Mouse (Mus musculus) lung, adult 2 months (tissue): ENCODE measurements around the gene Krt39. TPM values are rescaled to one million over a fixed set of nuclear protein-coding genes. Genes with fewer than 3 reads are reported as not detected.

Experiments
- DNase-seq: peaks from one replicate; pipeline ENCODE4 v3.0.0; 2022
- H3K4me1 ChIP-seq: fragments of 200-500 bp; 2 replicates; pipeline ENCODE4 v1.6.1; 2011; ENCODE audit warnings: low read length; ENCODE audit not compliant: control insufficient read depth, insufficient read depth
- H3K4me3 ChIP-seq: fragments of 200-500 bp; replicated peaks from 2 replicates; pipeline ENCODE3; 2011; ENCODE audit warnings: low read depth, mild to moderate bottlenecking, control low read depth, low read length; ENCODE audit errors: extremely low read depth
- CTCF ChIP-seq: fragments of 200-500 bp; IDR thresholded peaks from 2 replicates; pipeline ENCODE4 v1.5.1; 2011; ENCODE audit warnings: mild to moderate bottlenecking, low read length, control low read depth; ENCODE audit not compliant: insufficient read depth
- POLR2A ChIP-seq: fragments of 200-500 bp; IDR thresholded peaks from 2 replicates; pipeline ENCODE4 v1.6.1; 2011; ENCODE audit warnings: low read depth, mild to moderate bottlenecking, control low read depth, low read length, borderline replicate concordance; ENCODE audit errors: extremely low read depth
- WGBS: fragments of 180-500 bp; shearing (Covaris S2); methylation state at CpG from one replicate; pipeline ENCODE4 v1.1.7; 2018; 5-methylcytosine and 5-hydroxymethylcytosine counted together
- polyA plus RNA-seq: library from polyadenylated mRNA; depleted of rRNA; stranded (reverse); fragments of >200 nt; gene quantifications from 2 replicates; pipeline ENCODE4 v1.2.3, GENCODE M21; 2012; rRNA removed

Krt39 gene
- polyA plus RNA-seq, result not detected in 2 replicates

DNA sequence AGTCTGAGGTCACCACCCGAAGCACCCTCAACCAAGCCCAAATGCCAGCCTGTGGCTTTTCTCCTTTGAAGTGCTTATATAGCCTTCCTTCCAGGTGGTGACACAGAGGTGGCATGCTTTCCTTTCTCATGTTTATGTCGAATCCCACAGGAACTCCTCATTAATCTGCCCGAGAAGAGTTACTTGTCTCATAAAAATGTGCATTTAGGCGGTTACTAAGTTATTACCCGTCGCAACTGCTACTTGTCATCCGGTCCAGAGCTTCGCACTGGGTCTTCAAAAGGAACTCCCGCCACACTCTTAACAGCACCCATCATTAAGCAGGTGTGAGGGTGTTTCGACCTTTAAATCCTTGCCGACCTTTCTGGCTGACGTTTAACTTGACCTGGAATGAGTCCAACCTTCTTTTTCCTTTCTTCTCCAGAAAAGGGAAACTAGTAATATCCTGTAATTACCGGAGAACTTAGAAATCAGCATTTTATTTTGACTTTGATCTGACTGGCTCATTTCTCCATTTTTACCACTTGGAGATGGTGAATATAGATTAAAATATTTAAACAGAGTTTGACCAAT is at the start of gene Krt39:
Krt39 (minus strand) TSS at position 51 of the 573 bp plus-strand sequence.
- TF ChIP-seq CTCF (no peak), POLR2A (no peak)
- no peak within 1 kb of the TSS for H3K4me3 ChIP-seq
- no peak for DNase-seq
- H3K4me1 ChIP-seq, result no peaks in the 10 kb centered on the region
- 53% methylated on average over 13 of the region's 13 CpGs for WGBS

DNA sequence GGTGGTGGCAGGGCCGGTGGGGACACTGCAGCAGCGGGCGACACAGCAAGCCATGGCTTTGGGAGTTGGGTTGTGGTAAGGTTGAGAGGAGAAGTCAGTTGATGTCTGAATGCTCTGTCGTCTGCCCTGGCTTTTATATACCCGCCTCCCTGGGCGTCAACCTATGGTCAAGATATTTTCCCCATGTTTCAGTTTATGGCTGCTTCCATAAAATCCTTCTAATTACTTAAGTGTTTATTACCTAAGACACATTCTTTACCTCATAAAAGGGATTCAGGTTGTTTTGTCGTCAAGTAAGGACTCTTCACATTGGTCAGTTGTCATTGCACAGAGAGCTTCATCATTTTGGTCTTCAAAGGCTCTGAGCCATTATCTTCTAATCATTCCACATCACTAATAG is 45.4 kb upstream of the Krt39 start, which contains the start of gene Krtap3-1:
Krtap3-1 (minus strand) TSS at position 101 of the 400 bp plus-strand sequence.
- no peak for DNase-seq
- 95% methylated on average over 7 of the region's 7 CpGs for WGBS
- TF ChIP-seq POLR2A (no peak), CTCF (no peak)
- Histone ChIP-seq H3K4me1 (no peaks in the 10 kb centered on the region), H3K4me3 (no peak within 1 kb of the TSS)

DNA sequence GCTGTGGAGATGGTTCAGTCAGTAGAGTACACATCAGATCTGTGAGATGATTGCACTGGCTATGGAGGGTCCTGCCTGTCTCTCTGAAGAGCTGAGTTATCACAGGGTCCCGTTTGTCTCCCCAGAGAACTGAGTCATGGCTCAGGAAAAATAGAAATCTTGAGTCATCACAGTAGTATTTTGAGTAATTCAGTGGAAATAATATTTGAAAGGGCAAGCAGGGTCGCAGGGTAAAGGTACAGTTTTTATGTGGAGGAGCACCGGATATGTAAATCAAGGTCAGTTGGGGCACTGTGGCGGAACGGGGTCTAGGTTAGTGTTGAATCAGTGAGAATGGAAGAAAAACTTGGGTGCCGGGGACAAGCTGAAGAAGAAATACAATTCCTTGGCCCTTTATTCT is 41.4 kb upstream of the Krt39 start:
- no peak for DNase-seq
- TF ChIP-seq POLR2A (no peak), CTCF (no peak)
- Histone ChIP-seq H3K4me3 (no peak overlapping the region), H3K4me1 (no peaks in the 10 kb centered on the region)
- 76% methylated on average over 6 of the region's 6 CpGs for WGBS

DNA sequence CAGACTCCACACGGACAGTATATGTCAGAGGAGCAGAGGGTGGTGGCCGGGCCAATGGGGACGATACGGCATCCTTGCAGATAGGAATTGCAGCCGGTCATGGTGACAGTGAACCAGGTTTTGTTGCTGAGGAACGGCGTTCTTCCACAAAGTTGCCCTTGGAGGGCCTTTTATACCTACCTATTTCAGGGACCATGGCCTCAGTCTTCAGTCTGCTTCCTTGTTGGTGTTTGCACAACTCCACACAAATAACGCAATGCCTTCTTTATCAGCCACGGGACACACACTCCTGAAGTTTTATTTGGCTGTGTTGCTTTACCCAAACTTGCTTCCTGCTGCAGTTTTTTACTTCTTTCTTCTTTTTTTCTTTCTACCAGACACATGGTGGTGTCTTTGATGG is 38.2 kb upstream of the Krt39 start, which contains the start of gene Gm11939:
Gm11939 (minus strand) TSS at position 101 of the 400 bp plus-strand sequence.
- 80% methylated on average over 9 of the region's 9 CpGs for WGBS
- no peak for TF ChIP-seq CTCF
- no peak for TF ChIP-seq POLR2A
- DNase-seq, result no peak

DNA sequence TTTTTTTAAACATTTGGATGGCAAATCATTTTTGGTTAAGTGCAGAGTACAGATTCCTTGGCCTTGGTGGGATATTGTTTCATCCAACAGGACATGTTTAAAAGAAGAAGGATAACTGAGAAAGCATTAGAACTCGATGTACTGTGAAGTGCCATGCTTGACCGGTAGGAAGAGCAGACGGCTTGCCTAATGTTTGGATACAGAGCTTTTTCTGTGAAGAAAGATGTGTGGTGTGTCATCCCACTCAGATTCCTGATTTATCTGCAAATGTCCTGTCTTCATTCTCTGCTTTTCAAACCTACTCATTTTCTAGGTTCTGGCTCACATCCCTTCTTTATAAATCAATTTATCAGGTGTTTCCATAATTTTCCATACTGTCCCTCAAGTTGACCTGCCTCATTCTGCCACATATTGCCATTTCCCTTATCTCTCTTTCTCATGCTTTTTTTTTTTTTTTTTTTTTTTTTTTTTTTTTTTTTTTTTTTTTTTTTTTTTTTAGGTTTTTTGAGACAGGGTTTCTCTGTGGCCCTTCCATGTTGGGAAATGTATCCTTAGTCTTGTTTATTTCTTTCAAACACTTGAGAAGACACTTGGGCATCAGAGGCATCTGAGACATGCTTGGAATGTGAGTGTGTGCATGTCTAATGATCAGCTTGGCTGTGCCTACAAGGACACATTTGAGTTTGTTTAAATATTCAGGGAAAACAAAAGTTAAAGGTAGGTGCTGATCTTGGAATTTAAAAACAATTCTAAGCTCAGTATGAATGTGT is 37.0 kb upstream of the Krt39 start:
- WGBS, result 60% methylated on average over 3 of the region's 3 CpGs
- DNase-seq, result no peak
- TF ChIP-seq CTCF (no peak), POLR2A (no peak)
- Histone ChIP-seq H3K4me3 (no peak overlapping the region), H3K4me1 (no peaks in the 10 kb centered on the region)

More for the DNA sequence above, 38.2 kb upstream of the Krt39 start, which contains the start of gene Gm11939:
- Histone ChIP-seq H3K4me3 (no peak within 1 kb of the TSS), H3K4me1 (no peaks in the 10 kb centered on the region)

DNA sequence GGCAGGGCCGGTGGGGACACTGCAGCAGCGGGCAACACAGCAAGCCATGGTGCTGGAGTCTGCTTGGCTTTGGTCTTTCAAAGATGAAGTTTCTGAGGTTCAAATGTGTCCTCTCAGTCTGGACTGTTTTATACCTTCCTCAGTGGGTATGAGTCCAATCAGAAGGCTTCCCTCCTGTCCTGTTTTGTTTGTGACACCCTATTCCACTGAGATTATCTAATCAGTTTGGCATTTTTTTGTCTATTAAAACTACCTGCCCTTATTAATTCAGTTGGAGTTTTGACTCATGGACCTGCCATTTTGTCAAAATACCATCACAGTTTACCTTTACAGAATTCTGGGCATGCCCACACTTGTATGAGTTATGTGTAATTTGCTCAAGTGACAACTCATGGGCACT is 35.6 kb upstream of the Krt39 start, which contains the start of gene Krtap3-2:
Krtap3-2 (minus strand) TSS at position 101 of the 400 bp plus-strand sequence.
- no peaks in the 10 kb centered on the region for H3K4me1 ChIP-seq
- 66% methylated on average over 2 of the region's 2 CpGs for WGBS
- DNase-seq, result no peak
- H3K4me3 ChIP-seq, result no peak within 1 kb of the TSS
- no peak for TF ChIP-seq POLR2A
- no peak for TF ChIP-seq CTCF

DNA sequence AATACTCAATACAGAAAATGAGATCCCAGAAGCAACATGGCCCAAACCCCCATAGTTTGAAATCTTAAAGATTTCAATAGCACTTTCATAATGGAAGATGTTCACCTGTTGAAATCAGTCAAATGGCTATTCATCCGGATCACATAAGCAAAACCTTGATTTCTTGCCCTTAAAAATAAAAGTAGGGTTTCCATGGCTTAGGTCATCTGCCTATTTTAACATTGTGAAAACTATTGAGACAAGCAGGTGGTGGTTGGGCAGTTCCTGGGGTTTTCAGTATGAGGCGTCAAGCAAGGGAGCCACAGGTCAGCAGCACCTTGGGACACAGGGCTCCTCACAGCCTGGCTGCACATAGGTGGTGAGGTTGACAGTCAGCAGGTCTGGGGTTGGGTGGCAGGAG is 35.1 kb upstream of the Krt39 start:
- TF ChIP-seq POLR2A, result no peak
- H3K4me3 ChIP-seq, result no peak overlapping the region
- no peak for DNase-seq
- no peaks in the 10 kb centered on the region for H3K4me1 ChIP-seq
- 87% methylated on average over 2 of the region's 2 CpGs for WGBS

DNA sequence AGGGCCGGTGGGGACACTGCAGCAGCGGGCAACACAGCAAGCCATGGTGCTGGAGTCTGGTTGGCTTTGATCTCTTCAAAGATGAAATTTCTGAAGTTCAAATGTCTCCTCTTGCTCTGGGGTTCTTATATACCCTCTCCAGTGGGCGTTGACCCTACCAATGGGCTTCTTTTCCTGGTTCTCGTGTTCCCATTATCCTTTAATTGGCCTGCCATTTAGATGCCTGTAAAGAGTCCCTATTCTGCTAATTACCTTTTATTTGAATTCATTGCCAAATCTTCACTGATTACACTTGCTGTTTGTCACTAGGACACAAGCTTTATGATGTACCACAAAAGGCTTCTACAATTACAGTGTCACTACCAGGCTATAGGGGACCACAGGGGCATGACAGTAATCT is 29.6 kb upstream of the Krt39 start, which contains the start of gene Krtap3-3:
Krtap3-3 (minus strand) TSS at position 101 of the 400 bp plus-strand sequence.
- TF ChIP-seq POLR2A (no peak), CTCF (no peak)
- Histone ChIP-seq H3K4me1 (no peaks in the 10 kb centered on the region), H3K4me3 (no peak within 1 kb of the TSS)
- 63% methylated on average over 4 of the region's 4 CpGs for WGBS
- DNase-seq, result no peak

DNA sequence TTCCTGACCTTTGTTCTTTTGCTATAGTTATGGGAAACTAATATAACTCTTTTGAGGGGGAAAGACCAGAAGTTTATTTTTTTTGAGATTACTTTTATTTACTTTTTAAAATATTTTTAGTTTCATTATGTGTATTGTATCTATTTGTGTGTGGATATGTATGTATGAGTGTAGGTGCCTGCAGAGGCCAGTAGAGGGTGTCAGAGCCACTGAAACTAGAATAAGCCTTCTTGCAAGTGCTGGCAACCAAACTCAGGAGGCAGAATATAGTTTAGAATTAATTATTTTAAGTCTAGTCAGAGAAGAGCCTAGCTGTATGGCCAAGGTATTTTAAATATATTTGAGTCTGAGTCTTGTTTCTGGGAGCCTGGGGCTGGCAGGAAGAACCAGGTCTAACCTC is 26.8 kb upstream of the Krt39 start:
- TF ChIP-seq CTCF, result no peak
- TF ChIP-seq POLR2A, result no peak
- DNase-seq, result no peak
- no peak overlapping the region for H3K4me3 ChIP-seq

More for the DNA sequence above, 26.8 kb upstream of the Krt39 start:
- H3K4me1 ChIP-seq, result no peaks in the 10 kb centered on the region
